Mouse (Mus musculus) lung, postnatal 14 days (tissue): ENCODE results near the gene Spdya.
"Not testable (repeated sequence)": the region's sequence is repeated elsewhere in the genome, so short reads cannot be mapped to it uniquely, and the experiment has no call there.

Experiments used
- DNase-seq: peaks from one replicate; pipeline ENCODE4 v3.0.0; 2021

Spdya gene

GRCm38 (mm10) chr17:71636786-71637185, 84.9 kb downstream of the Spdya start:
- no peak for DNase-seq

GRCm38 (mm10) chr17:71637750-71638265, 85.9 kb downstream of the Spdya start:
- DNase-seq = no peak

- DNase-seq = not testable (repeated sequence)
Measured at GRCm38 (mm10) chr17:71639056-71639455, 87.2 kb downstream of the Spdya start.
